Mouse (Mus musculus) midbrain, embryonic 12.5 days (tissue): ENCODE data around the gene Tmod3. TPM values are rescaled to one million over a fixed set of nuclear protein-coding genes. Genes with fewer than 3 reads are reported as not detected.

Experiments
- polyA plus RNA-seq: library from polyadenylated mRNA; unstranded; fragments of >200 nt; fragmentation: Nextera tagmentation; extraction: Ambion mirVana; gene quantifications from 2 replicates; pipeline ENCODE4 v1.2.1, GENCODE M21; 2016

Gene Tmod3
- polyA plus RNA-seq, 1 experiment from 2014 or later, result 80.8 TPM

Other genes starting within 250 kb of the Tmod3 start
- gene Bcl2l10, start 211.9 kb downstream of the Tmod3 start, polyA plus RNA-seq, result not detected in 2 replicates
- gene Mapk6, start 149.7 kb downstream of the Tmod3 start, polyA plus RNA-seq, result 177 and 187 TPM in 2 replicates
- 51.3 and 51.6 TPM in 2 replicates for gene Leo1, start 118.1 kb downstream of the Tmod3 start, polyA plus RNA-seq
- gene Tmod2, start 51.7 kb upstream of the Tmod3 start, polyA plus RNA-seq, result 108 and 111 TPM in 2 replicates
- 12.9 and 14.5 TPM in 2 replicates for gene Lysmd2, start 66.1 kb upstream of the Tmod3 start, polyA plus RNA-seq
- 85.0 and 93.0 TPM in 2 replicates for gene Scg3, start 124.4 kb upstream of the Tmod3 start, polyA plus RNA-seq
- 3.5 and 4.0 TPM in 2 replicates for gene Bmp5, start 215.7 kb upstream of the Tmod3 start, polyA plus RNA-seq